Mouse (Mus musculus): ENCODE measurements at regions not wholly inside any gene's neighbourhood (a gene's known extent, or its start where the extent isn't known, plus 50 kb on each side); places are given as distances from the start of the nearest gene placed in this dataset.

DNA sequence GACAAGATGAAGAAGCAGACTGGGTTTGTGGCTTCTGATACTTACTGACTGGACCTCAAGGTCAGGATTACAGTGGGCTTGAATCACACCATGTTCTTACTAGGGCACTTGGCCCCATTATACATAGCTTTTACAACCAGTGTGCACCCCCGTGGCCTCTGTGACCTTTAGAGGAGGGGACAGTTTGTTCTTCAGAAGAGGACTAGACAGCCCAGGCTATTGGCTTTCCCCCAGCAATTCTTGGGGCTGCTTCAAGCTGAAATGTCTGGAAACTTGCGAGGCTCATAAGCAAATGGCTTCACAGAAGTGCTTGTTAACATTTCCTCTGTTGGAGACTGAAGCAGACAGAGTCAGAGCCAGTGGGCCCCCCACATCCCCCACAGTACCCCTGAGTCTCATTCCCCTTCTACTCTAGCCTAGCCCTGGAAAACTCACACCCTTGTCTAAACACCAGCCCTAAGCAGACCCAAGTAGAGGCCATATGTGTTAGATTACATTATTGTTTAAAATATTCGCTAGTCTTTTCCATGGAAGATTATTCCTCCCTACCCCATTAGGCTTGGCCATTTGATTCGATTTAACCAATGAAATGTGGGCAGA lies 439.6 kb upstream of the Zmiz1 start:
- intact Hi-C loops (cut with DNase I): no loop called here
- no peak for DNase-seq (ENCODE audit: extremely low spot score in 1 of 2, low spot score in 2 of 2)

DNA sequence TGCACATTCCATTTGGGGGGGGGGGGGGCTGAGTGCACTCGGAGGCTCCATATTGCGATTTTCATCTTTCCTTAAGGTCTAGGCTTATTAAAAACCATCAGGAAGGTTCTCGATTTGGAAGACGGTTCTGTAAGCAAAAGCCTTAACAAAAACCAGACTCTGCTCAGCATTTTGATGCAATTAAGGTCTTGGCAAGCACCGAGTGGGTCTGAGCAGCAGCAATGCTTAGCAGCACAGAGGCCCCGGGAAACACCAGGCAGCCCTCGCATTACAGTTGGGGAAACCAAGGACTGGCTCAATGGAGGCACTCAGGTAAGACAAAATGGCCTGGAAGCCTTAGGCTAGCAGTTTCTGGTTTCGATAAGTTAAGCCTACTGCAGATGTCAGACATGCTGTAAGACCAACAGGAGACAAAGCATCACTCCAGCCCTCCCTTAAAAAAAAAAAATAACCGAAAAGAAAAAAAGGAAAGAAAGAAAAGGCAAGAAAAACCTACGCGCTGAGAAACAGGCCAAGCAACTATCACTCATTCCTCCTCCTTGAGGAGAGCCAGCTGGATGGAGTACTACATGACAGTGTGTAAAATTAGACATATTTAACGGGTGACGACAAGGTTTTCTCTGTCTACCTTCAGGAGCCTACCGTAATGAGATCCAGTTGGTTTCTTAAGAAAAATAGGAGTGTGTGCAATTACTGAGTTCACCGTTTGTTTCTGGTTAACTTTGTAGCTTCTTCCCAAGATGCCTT lies 436.3 kb upstream of the Zmiz1 start:
- intact Hi-C loops (cut with DNase I): no loop called here
- no peak for DNase-seq (ENCODE audit: extremely low spot score in 1 of 2, low spot score in 2 of 2)

DNA sequence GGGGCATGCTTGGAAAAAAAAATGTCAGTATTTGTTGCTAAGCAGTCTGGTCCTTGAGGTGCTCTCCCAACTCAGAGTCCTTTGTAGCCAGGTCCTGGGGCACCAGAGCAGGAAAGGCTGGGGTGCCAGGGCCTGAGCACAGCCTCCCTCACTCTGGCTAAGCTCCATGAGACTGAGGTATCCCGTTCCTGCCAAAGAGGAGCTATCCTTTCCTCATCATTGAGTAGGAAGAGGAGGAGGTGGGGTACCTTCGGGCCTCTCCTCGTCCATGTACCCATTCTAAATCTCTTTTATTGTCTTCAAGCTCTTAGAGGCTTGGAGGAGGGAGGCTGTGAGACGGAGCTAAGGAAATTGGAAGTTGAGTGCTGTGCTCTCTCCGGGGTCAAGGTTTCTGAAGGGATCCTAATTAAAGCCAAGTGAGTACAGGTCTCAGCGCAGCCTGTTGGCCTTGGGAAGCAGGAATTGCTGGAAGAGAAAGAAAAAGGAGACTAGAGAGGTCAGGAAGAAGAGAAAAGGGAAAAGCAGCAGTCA lies 435.6 kb upstream of the Zmiz1 start:
- no peak for DNase-seq (ENCODE audit: extremely low spot score in 1 of 2, low spot score in 2 of 2)
- intact Hi-C loops (cut with DNase I): no loop called here

DNA sequence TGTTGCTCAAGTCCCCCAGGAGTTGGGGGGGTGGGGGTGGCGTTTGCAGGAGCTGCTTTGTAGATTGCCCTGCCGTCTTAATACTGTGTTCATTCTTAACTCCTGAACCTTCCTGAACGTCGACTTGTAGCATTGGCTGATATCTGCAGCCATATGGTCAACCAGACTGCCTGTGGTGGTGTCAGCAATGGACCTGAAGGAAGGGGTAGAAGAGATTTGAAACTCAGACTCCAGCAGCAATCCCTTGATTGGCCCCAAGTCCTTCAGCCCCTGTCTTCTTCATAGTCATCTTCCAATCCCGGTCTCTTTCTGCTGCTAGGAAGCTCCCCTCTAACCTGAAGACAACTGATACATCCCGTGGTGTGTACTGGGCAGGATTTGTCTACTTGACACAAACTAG lies 433.9 kb upstream of the Zmiz1 start:
- no peak for DNase-seq (ENCODE audit: extremely low spot score in 1 of 2, low spot score in 2 of 2)
- intact Hi-C loops (cut with DNase I): no loop called here

DNA sequence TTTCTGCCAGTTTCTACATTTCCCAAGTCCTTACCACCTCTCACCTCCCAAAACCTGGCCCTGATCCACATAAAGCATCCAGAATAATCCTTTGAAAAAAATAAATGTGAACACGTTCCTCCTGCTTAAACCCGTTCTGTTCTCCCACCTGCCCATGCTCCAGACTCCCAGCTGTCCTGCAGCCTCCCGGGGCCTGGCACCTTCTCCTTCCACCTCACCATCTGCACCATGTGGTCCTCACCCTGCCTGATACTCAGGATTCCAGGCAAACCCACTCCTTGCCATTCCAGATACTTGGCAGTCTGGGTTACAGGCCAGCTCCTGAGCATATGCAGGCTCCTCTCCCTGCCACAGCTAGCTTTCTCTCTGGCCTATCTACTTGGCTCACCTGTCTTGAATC lies 431.9 kb upstream of the Zmiz1 start:
- no peak for DNase-seq (ENCODE audit: extremely low spot score in 1 of 2, low spot score in 2 of 2)
- intact Hi-C loops (cut with DNase I): no loop called here

DNA sequence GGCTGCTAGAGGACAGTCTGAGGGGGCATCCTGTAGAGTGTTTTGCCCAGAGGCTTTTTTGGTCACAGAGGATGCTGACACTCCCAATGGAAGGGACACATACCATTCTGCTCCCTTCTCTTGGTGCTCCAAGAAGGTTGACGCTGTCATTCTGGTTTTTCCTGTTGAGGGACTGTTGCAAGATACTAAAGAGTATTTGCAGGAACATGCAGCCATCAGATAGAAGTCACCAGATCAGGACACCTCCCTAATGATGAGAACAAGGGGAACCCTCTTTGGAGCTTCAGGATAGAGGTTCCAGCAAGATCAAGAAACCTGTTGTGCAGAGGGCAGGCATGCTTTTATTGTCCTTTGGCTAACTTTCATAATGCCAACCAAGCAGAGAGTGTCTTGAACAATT lies 431.1 kb upstream of the Zmiz1 start:
- intact Hi-C loops (cut with DNase I): no loop called here
- no peak for DNase-seq (ENCODE audit: extremely low spot score in 1 of 2, low spot score in 2 of 2)

DNA sequence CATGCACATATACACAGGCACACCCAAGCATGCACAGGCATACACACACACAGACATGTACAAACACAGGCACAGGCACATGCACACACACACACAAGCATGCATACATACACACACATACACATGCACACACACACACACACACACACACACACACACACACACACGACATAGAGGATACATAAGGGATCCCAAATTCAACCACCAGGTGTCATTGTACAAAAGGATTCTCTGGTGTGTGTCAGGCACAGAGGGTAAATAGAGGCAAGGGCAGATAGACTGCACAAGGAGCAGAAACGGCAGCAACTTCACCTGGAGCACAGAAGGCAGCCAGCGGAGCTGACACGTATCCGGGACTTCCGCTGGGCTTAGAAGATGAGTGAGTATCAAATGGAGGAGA lies 428.1 kb upstream of the Zmiz1 start:
- intact Hi-C loops (cut with DNase I): loop anchor here (10.0 kb wide), 1 partner anchor 534 kb away; no protein-coding TSS in a partner anchor
- DNase-seq (ENCODE audit: extremely low spot score in 1 of 2, low spot score in 2 of 2): no peak

DNA sequence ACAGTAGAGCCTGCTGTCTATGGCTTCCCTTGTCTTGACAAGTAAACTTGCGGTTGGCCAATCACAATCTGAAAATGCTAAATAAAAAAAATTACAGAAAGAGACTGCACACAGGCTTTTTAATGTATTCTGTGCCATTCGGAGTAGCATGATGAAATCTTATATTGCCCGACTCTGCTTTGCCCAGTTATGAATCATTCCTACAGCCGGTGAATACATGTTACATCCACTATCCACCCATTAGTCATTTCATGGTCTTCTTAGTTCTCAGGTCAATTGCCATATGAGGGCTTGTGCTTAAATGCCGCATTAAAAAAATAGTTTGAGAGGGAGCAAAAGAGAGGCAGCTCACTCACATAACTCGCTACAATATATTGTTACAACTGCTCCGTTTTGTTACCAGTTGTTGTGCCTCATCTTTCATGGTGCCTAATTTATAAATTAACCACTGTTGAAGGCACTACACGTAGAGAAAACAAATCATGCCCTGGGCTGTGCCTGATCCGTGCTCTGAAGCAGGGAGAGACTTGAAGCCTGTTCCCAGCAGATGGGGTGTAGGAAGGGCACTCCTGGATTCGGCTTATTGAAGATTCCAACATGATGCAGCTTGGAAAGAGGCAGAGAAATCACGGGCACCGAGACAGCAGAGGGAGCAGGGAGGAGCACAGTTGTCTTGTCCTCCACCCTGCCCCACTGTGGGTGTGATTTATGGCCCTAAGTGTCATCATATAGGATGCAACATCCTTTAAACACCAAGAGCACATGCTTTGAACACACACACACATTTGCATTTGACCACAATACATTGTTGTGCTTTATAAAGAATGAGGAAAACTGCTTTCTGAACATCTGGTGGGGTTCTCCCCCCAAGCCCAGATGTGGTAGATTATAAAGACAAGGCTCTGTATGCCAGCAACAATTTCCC lies 427.0 kb upstream of the Zmiz1 start:
- intact Hi-C loops (cut with DNase I): loop anchor here (10.0 kb wide), 1 partner anchor 533 kb away; no protein-coding TSS in a partner anchor
- DNase-seq (ENCODE audit: extremely low spot score in 1 of 2, low spot score in 2 of 2): no peak

DNA sequence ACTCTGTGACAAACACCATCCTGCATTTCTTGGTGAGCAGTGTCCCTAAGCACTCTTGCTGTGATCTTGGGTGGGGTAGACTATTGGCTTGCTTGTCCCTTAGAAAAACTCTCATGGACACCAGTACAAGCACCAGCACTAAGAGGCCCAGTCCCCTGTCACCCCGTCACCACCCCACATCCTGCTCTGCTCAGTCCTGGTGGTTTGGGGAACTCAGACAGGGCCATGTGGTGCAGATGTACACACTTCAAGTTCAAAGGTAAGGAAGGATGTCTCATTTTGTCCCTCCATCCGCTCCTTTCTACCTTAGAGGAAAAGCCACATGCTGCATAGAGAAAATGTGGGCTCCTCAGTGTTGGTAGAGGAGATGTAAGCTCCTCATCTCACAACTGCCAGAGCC lies 426.1 kb upstream of the Zmiz1 start:
- intact Hi-C loops (cut with DNase I): loop anchor here (10.0 kb wide), 1 partner anchor 532 kb away; no protein-coding TSS in a partner anchor

DNA sequence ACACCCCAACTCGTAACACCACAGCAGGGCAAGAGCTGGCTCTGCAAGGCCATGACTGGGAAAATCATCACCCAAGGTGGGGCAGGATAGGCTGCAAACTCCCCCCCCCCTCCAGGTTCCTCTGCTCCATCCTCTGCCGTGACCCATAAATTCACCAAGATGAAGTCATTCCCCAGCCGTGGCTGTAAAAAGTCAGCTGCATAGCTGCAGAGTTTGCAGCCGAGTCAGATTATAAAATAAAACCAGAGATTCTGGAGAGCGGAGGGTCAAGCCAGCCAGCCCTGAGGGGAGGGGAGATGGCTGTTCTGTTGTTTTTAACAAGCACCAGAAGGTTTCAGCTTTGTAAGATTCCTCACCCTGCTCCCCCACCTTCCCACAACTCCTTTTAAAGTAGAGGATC lies 416.7 kb upstream of the Zmiz1 start:
- DNase-seq (ENCODE audit: extremely low spot score in 1 of 2, low spot score in 2 of 2): no peak
- intact Hi-C loops (cut with DNase I): loop anchor here (10.0 kb wide), 1 partner anchor 413 kb away; the partner anchor contains the start of gene Zmiz1

More for the DNA sequence above, 426.1 kb upstream of the Zmiz1 start:
- DNase-seq (ENCODE audit: extremely low spot score in 1 of 2, low spot score in 2 of 2): no peak

DNA sequence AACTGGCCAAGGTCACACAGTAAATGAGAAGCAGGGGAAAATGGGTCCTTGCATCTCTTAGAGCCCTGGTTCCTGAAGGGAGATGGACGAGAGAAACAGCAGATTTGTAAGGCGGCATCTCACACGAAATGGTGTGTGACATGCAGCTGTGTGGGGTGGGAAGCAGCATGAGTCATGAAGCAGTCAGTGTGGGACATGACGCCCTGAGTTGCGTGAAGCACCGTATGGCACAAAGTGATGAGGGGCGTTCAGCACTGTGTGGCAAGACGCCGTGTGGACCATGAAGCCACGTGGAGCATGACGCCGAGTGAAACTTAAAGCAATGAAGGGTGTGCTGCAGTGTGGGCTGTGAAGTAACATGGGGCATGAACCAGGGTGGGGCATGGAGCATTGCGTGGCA lies 414.9 kb upstream of the Zmiz1 start:
- DNase-seq (ENCODE audit: extremely low spot score in 1 of 2, low spot score in 2 of 2): no peak
- intact Hi-C loops (cut with DNase I): loop anchor here (10.0 kb wide), 1 partner anchor 411 kb away; the partner anchor contains the start of gene Zmiz1

DNA sequence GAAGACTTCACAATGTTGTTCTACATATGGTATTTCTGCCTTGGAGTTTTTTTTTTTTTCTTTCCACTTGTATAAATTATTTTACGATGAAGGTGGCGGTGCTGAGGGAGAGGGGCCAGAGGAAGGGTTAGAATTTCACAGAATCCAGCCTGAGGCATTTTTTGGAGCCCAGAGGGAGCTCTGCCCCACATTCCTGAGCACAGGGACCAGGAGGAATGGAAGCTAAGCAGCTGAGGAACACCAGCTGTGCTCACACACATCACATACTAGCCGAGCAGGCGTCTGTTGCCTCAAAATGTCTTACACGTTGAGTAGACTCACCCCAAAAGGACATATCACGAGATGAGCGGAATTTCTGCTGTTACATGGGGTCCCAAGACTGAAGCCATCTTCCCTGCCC lies 414.1 kb upstream of the Zmiz1 start:
- intact Hi-C loops (cut with DNase I): loop anchor here (10.0 kb wide), 1 partner anchor 410 kb away; the partner anchor contains the start of gene Zmiz1
- no peak for DNase-seq (ENCODE audit: extremely low spot score in 1 of 2, low spot score in 2 of 2)

DNA sequence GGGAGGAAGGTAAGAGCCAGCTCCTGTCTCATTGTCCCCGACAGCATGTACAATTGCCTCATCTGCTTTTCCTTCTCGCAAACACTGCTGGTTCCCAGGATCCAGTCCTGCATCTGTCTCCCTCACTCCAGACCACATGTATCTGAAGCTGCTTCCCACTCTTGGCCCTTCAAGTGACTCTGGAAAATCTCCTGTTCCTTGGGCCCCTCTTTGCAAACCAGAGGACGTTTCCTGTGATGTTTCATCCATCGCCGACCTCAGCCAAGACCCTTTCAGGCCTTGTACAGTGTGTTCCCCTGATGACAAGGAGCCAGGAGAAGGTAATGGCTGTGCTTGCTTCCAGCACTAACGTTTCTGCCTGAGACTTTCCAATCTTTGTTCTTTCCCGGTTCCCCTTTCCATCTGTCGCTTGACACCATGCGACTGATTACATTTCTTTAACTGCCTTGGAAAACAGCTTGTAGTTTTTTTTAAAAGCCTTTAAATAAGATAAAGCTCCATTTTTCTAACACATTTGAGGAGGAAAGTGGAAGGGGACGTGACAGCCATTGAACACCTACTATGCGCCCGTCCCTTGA lies 408.2 kb upstream of the Zmiz1 start:
- intact Hi-C loops (cut with DNase I): no loop called here
- DNase-seq (ENCODE audit: extremely low spot score in 1 of 2, low spot score in 2 of 2): no peak

DNA sequence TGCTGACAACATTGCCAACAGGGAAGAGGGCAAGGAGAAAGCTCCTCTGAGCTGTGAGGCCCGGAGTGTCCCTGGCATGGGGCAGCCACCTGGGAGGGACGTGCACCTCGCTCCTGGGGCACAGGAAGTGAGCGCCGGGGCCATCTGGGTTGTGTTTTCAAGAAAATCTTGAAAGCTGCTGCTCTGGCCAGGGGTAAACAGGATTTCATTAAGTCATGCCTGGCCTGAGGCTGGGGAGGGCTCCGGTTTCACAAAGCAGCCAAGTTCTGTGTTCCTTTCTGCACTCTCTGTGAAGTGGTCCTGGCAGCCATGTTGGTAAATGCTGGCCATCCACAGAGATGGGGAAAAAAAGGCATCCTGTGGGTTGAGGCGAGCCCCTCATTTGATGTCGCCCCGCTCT lies 406.8 kb upstream of the Zmiz1 start:
- intact Hi-C loops (cut with DNase I): no loop called here
- DNase-seq (ENCODE audit: extremely low spot score in 1 of 2, low spot score in 2 of 2): peak in 1 of 2 experiments; percentile 44

DNA sequence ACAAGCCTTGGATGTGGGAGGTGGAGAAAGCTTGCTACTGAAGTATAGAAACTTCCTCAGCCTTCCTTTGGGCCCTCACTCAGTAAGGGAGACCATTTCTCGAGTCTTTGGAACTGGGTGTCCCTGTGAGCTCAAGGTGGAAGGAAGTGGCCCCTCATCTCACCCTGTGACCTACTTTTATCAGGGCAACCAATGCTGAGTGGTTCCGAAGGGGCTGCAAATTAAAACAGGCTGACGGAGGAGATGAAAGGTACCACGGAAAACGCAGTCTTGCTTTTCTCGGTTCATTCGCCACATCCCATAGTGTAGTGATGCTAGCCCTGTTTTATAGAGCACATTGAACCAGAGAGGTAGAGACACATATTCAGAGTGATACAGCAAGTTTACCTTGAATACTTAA lies 399.6 kb upstream of the Zmiz1 start:
- DNase-seq (ENCODE audit: extremely low spot score in 1 of 2, low spot score in 2 of 2): no peak
- intact Hi-C loops (cut with DNase I): no loop called here

DNA sequence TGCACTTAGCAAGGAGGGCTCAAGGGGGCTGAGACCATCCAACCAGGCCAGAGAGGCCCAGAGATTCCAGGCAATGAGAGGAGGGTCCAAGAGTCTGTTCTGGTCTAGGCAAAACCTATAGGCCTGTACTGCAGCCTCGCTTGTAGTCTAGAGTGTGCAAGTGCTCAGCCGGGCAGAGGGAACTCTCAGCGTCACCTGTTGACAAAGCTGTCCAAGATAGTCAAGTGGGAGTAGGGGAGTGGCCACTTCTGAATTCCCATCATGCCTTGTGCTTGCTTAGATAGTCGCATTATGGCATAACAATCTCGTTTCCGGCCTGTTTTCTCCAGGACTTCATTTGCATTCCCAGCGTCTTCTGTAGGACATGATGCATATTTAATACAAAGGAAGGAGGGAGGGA lies 398.7 kb upstream of the Zmiz1 start:
- no peak for DNase-seq (ENCODE audit: extremely low spot score in 1 of 2, low spot score in 2 of 2)
- intact Hi-C loops (cut with DNase I): no loop called here

DNA sequence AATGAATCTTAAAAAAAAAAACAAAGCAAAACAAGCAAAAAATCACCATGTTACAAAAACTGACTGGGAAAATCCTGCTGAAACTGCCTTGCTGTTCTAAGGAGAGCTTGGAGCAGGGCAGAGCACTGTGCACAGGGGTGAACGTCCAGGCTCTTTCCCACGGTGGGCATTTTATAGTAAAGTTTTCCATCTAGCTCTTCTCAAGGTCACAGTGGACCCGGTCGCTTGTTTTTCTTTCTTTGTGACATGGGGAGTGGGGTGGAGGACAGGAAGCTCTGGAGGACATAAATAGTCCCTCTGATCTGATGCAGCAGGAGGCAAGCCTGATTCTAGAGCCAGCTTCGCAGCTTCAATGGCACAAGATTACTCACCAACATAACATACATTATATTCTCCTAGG lies 395.9 kb upstream of the Zmiz1 start:
- intact Hi-C loops (cut with DNase I): no loop called here
- DNase-seq (ENCODE audit: extremely low spot score in 1 of 2, low spot score in 2 of 2): no peak

DNA sequence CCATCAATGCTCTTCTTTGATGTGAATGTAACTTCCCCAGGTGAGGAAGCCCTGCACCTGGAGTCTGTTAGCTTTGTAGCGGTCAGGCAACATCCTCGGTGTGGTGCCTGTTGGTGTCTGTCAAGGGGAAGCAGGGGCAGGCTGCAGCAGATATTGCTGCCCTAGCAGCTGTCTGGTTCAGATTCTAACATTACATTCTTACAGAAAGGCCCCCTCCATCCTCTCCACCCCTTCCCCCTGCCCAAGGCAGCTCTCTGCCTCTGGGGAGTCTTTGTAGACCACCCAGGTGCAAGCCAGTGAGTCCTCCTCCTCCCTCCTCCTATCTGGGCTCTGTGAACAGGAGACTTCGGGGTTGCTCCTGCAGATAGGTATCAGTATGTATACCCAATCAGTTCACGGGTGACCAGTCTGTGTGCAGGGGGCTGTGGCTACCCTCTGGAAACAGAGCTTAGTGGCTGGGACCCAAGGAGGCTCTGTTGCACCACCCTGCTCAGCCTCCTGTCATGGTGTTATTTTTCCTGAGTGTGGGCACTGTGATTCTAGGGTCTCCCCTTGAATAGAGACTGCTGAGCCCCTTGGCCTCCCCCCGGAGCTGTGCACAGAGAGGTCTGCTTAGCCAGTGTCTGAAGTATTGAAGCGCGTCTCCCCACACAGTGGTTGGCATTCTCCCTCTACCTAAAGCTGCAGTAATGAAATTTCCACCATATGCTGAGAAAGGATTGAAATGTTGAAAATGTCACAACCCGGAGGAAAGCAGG lies 394.6 kb upstream of the Zmiz1 start:
- no peak for DNase-seq (ENCODE audit: extremely low spot score in 1 of 2, low spot score in 2 of 2)
- intact Hi-C loops (cut with DNase I): no loop called here
